Mouse (Mus musculus): ENCODE data around the gene Hist1h2bl. TPM values are rescaled to one million over a fixed set of nuclear protein-coding genes. Genes with fewer than 3 reads are reported as not detected.
"Not testable (repeated sequence)": the region's sequence is repeated elsewhere in the genome, so short reads cannot be mapped to it uniquely, and the experiment has no call there.

Gene Hist1h2bl
- 1.4 and 1.5 TPM in 2 replicates for total RNA-seq (2014; rRNA removed)
- 0.90 TPM in 1 of 2 replicates, not detected in the other for polyA plus RNA-seq (2012; rRNA removed)

GRCm38 (mm10) chr13:21715864-21716539, at the start of gene Hist1h2bl, which contains the start of gene Hist1h2ai:
TSS of gene Hist1h2bl (minus strand) at chr13:21716143.
TSS of gene Hist1h2ai (plus strand) at chr13:21716422.
- not testable (repeated sequence) for H3K36me3 ChIP-seq (ENCODE audit: control insufficient read depth, insufficient read depth, low read length); H3K27me3 ChIP-seq (ENCODE audit: control insufficient read depth, insufficient read depth, low read length); H3K79me2 ChIP-seq (ENCODE audit: control insufficient read depth, insufficient read depth, low read length)
- 0 out of 2 replicates have a peak within 1 kb of the TSS, but pooled peaks have one; percentile 30 for H3K27ac ChIP-seq (replicated peaks; ENCODE audit: insufficient read depth, low read depth, low read length)
- 0 out of 2 replicates have a peak within 1 kb of the TSS, but pooled peaks have one; percentile 12 for H3K9ac ChIP-seq (ENCODE audit: low read depth, low read length)
- WGBS: 2% methylated on average over 36 of the region's 50 CpGs
- peak; percentile 40; the same call in 1 of the 2 replicates for TF ChIP-seq POLR2A (IDR thresholded peaks at IDR 0.05; ENCODE audit: extremely low read depth, insufficient read depth, low read length)
- H3K4me1 ChIP-seq (ENCODE audit: control insufficient read depth, insufficient read depth, low read length): peaks cover 12% of the 10 kb centered on the region
- H3K4me3 ChIP-seq (ENCODE audit: insufficient read depth, low read depth, low read length): peak within 1 kb of the TSS; percentile 54
- peak; percentile 75 for DNase-seq (ENCODE audit: extremely low read depth, low read depth, low spot score)

GRCm38 (mm10) chr13:21755707-21756106, 39.8 kb upstream of the Hist1h2bl start:
- no peak overlapping the region for H3K27ac ChIP-seq (replicated peaks; ENCODE audit: insufficient read depth, low read depth, low read length)
- H3K79me2 ChIP-seq (ENCODE audit: control insufficient read depth, insufficient read depth, low read length): no peaks in the 10 kb centered on the region
- no peak overlapping the region for H3K4me3 ChIP-seq (ENCODE audit: insufficient read depth, low read depth, low read length)
- no peaks in the 10 kb centered on the region for H3K36me3 ChIP-seq (ENCODE audit: control insufficient read depth, insufficient read depth, low read length)
- 87% methylated on average over 1 of the region's 1 CpGs for WGBS
- TF ChIP-seq POLR2A (IDR thresholded peaks at IDR 0.05; ENCODE audit: extremely low read depth, insufficient read depth, low read length) (no peak), CTCF (IDR thresholded peaks at IDR 0.05; ENCODE audit: low read depth, low read length) (no peak)
- H3K4me1 ChIP-seq (ENCODE audit: control insufficient read depth, insufficient read depth, low read length): peaks cover 5% of the 10 kb centered on the region
- H3K9ac ChIP-seq (ENCODE audit: low read depth, low read length): no peak overlapping the region
- no peak for DNase-seq (ENCODE audit: extremely low read depth, low read depth, low spot score)
- no peaks in the 10 kb centered on the region for H3K27me3 ChIP-seq (ENCODE audit: control insufficient read depth, insufficient read depth, low read length)

GRCm38 (mm10) chr13:21754294-21755001, 38.5 kb upstream of the Hist1h2bl start:
- not testable (repeated sequence) for DNase-seq (ENCODE audit: extremely low read depth, low read depth, low spot score)
- WGBS: under 1% methylated on average over 16 of the region's 26 CpGs

GRCm38 (mm10) chr13:21753524-21754285, 37.8 kb upstream of the Hist1h2bl start, which contains the start of the genes Hist1h2ak and Hist1h2bn:
TSS of gene Hist1h2ak (minus strand) at chr13:21753827.
TSS of gene Hist1h2bn (plus strand) at chr13:21754123.
- DNase-seq (ENCODE audit: extremely low read depth, low read depth, low spot score): peak; percentile 80
- H3K36me3 ChIP-seq (ENCODE audit: control insufficient read depth, insufficient read depth, low read length); H3K4me1 ChIP-seq (ENCODE audit: control insufficient read depth, insufficient read depth, low read length); H3K27me3 ChIP-seq (ENCODE audit: control insufficient read depth, insufficient read depth, low read length); H3K79me2 ChIP-seq (ENCODE audit: control insufficient read depth, insufficient read depth, low read length): not testable (repeated sequence)
- peak within 1 kb of the TSS; percentile 77 for H3K9ac ChIP-seq (ENCODE audit: low read depth, low read length)
- H3K27ac ChIP-seq (replicated peaks; ENCODE audit: insufficient read depth, low read depth, low read length): peak within 1 kb of the TSS; percentile 81
- TF ChIP-seq POLR2A (IDR thresholded peaks at IDR 0.05; ENCODE audit: extremely low read depth, insufficient read depth, low read length): 0 out of 2 replicates have a peak, but pooled peaks have one; percentile 35
- H3K4me3 ChIP-seq (ENCODE audit: insufficient read depth, low read depth, low read length): peak within 1 kb of the TSS; percentile 97
- WGBS: under 1% methylated on average over 48 of the region's 50 CpGs

More at GRCm38 (mm10) chr13:21754294-21755001, 38.5 kb upstream of the Hist1h2bl start:
- H3K4me3 ChIP-seq (ENCODE audit: insufficient read depth, low read depth, low read length): peak overlapping the region; percentile 40; the same call in 1 of the 2 replicates
- H3K79me2 ChIP-seq (ENCODE audit: control insufficient read depth, insufficient read depth, low read length); H3K27me3 ChIP-seq (ENCODE audit: control insufficient read depth, insufficient read depth, low read length); H3K36me3 ChIP-seq (ENCODE audit: control insufficient read depth, insufficient read depth, low read length); H3K9ac ChIP-seq (ENCODE audit: low read depth, low read length); H3K27ac ChIP-seq (replicated peaks; ENCODE audit: insufficient read depth, low read depth, low read length); H3K4me1 ChIP-seq (ENCODE audit: control insufficient read depth, insufficient read depth, low read length): not testable (repeated sequence)

GRCm38 (mm10) chr13:21753051-21753523, 37.1 kb upstream of the Hist1h2bl start:
- no peak for DNase-seq (ENCODE audit: extremely low read depth, low read depth, low spot score)
- Histone ChIP-seq H3K4me1 (ENCODE audit: control insufficient read depth, insufficient read depth, low read length) (peaks cover 7% of the 10 kb centered on the region), H3K9ac (ENCODE audit: low read depth, low read length) (peak overlapping the region; percentile 61), H3K27me3 (ENCODE audit: control insufficient read depth, insufficient read depth, low read length) (no peaks in the 10 kb centered on the region), H3K79me2 (ENCODE audit: control insufficient read depth, insufficient read depth, low read length) (no peaks in the 10 kb centered on the region; the same call in 1 of the 2 replicates), H3K27ac (replicated peaks; ENCODE audit: insufficient read depth, low read depth, low read length) (peak overlapping the region; percentile 37; the same call in 1 of the 2 replicates), H3K4me3 (ENCODE audit: insufficient read depth, low read depth, low read length) (peak overlapping the region; percentile 97), H3K36me3 (ENCODE audit: control insufficient read depth, insufficient read depth, low read length) (no peaks in the 10 kb centered on the region)
- no peak for TF ChIP-seq POLR2A (IDR thresholded peaks at IDR 0.05; ENCODE audit: extremely low read depth, insufficient read depth, low read length)
- TF ChIP-seq CTCF (IDR thresholded peaks at IDR 0.05; ENCODE audit: low read depth, low read length): 0 out of 2 replicates have a peak, but pooled peaks have one; percentile 1
- WGBS: 10% methylated on average over 10 of the region's 10 CpGs
